Mouse (Mus musculus): ENCODE data around the gene Dhps. TPM values are rescaled to one million over a fixed set of nuclear protein-coding genes. Genes with fewer than 3 reads are reported as not detected.
A peak's percentile ranks its signal among the peaks of the same experiment; 100 is the strongest.

The Dhps gene
- total and polyA plus RNA-seq, 3 experiments, result 44.7 to 88.5 (median 60.1) TPM

GRCm38 (mm10) chr8:85059879-85060616, 11.5 kb upstream of the Dhps start, which contains the start of gene Fbxw9:
Fbxw9 (plus strand) TSS chr8:85060055.
- Histone ChIP-seq H3K27ac (ENCODE audit: insufficient read depth, low read depth) (no peak within 1 kb of the TSS), H3K9me3 (replicated peaks; ENCODE audit: low read length) (no peaks in the 10 kb centered on the region), H3K4me3 (replicated peaks in 1 of 3; ENCODE audit: low read depth in 2 of 3, low read length in 2 of 3, poor library complexity in 1 of 3) (peak within 1 kb of the TSS; percentile 85 to 100 (median 93)), H3K27me3 (replicated peaks) (no peaks in the 10 kb centered on the region), H3K9ac (ENCODE audit: insufficient read depth, low read depth) (peak within 1 kb of the TSS; percentile 83), H3K79me2 (replicated peaks; ENCODE audit: control insufficient read depth, extremely low read depth, insufficient read depth, poor library complexity, severe bottlenecking) (no peaks in the 10 kb centered on the region), H3K4me1 (ENCODE audit: control insufficient read depth in 1 of 2, insufficient read depth in 2 of 2) (peaks cover 5 to 18% of the 10 kb centered on the region in 2 experiments), H3K4me2 (ENCODE audit: insufficient read depth, low read depth, poor library complexity, severe bottlenecking) (peak within 1 kb of the TSS; percentile 86), H3K36me3 (replicated peaks in 1 of 2; ENCODE audit: control insufficient read depth in 1 of 2, insufficient read depth in 1 of 2, low read length in 1 of 2) (peaks cover 29 to 56% of the 10 kb centered on the region in 2 experiments)
- in situ Hi-C loops (cut with MboI; ENCODE audit: low pct_ligation_motif_present, low pct_unique_long_range_greater_than_20kb, low sequenced_read_pairs), result no loop called here
- TF ChIP-seq BHLHE40 (IDR thresholded peaks at IDR 0.05; ENCODE audit: low read depth, low read length) (peak; percentile 24; the same call in 1 of the 2 replicates), IRF4 (IDR thresholded peaks at IDR 0.05; ENCODE audit: low read depth, low read length) (peak; percentile 40; the same call in 1 of the 2 replicates), MXI1 (IDR thresholded peaks at IDR 0.05; ENCODE audit: low read depth, low read length) (peak; percentile 95), SIN3A (IDR thresholded peaks at IDR 0.05; ENCODE audit: low read length) (peak; percentile 100), E2F4 (IDR thresholded peaks at IDR 0.05; ENCODE audit: insufficient replicate concordance, low read depth, low read length) (no peak), ZNF384 (IDR thresholded peaks at IDR 0.05; ENCODE audit: low read depth, low read length) (peak; percentile 85), ELF1 (IDR thresholded peaks at IDR 0.05; ENCODE audit: low read depth, low read length) (peak; percentile 84), KAT2A (IDR thresholded peaks at IDR 0.05; ENCODE audit: insufficient replicate concordance, low read length) (0 out of 2 replicates have a peak, but pooled peaks have one; percentile 40), JUN (IDR thresholded peaks at IDR 0.05; ENCODE audit: insufficient read depth, low read depth, low read length) (0 out of 2 replicates have a peak, but pooled peaks have one; percentile 15), ETS1 (conservative IDR thresholded peaks at IDR 0.05; ENCODE audit: low read depth, low read length) (no peak), ZKSCAN1 (IDR thresholded peaks at IDR 0.05; ENCODE audit: borderline replicate concordance, low read depth, low read length) (no peak), POLR2A (IDR thresholded peaks at IDR 0.05; ENCODE audit: low read depth, low read length) (peak; percentile 53; the same call in 1 of the 2 replicates), HCFC1 (IDR thresholded peaks at IDR 0.05; ENCODE audit: low read depth, low read length) (peak; percentile 81), TCF12 (IDR thresholded peaks at IDR 0.05; ENCODE audit: low read depth, low read length) (0 out of 2 replicates have a peak, but pooled peaks have one; percentile 17), JUND (conservative IDR thresholded peaks at IDR 0.05; ENCODE audit: low read depth, low read length) (0 out of 2 replicates have a peak, but pooled peaks have one; percentile 29), POLR2AphosphoS2 (IDR thresholded peaks at IDR 0.05; ENCODE audit: low read depth, low read length) (peak; percentile 78; the same call in 1 of the 2 replicates)
- dilution Hi-C loops (cut with MboI; ENCODE audit: extremely low pct_ligation_motif_present, extremely low pct_unique_long_range_greater_than_20kb, low sequenced_read_pairs), result no loop called here
- DNase-seq (ENCODE audit: extremely low read depth), result peak; percentile 94

DNA sequence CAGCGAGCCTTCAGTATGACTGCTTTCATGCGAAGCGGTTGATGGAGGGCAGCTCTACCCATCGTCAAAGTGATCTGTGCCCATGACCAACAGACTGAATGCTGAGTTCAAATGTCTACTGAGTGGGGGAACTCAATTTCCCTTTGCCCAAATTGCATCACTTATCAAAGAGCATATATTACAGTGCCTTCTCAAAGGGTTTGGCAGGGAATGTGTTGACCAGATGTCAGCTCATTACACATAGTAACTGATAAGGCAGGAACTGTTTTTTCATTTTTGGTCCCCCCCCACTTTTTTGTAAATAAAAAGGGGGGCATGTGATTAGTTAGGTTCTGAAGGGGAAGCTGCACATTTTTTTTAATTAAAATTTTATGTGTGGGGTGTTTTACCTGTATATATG, 9.0 kb upstream of the Dhps start:
- in situ Hi-C loops (cut with MboI; ENCODE audit: low pct_ligation_motif_present, low pct_unique_long_range_greater_than_20kb, low sequenced_read_pairs) (no loop called here), dilution Hi-C loops (cut with MboI; ENCODE audit: extremely low pct_ligation_motif_present, extremely low pct_unique_long_range_greater_than_20kb, low sequenced_read_pairs) (no loop called here)
- no peak overlapping the region for H3K9ac ChIP-seq (ENCODE audit: insufficient read depth, low read depth)
- no peak overlapping the region for H3K4me2 ChIP-seq (ENCODE audit: insufficient read depth, low read depth, poor library complexity, severe bottlenecking)
- TF ChIP-seq MAX (IDR thresholded peaks at IDR 0.05; ENCODE audit: low read length), result no peak
- TF ChIP-seq USF1 (IDR thresholded peaks at IDR 0.05; ENCODE audit: low read depth, low read length), result no peak
- no peak for TF ChIP-seq IRF4 (IDR thresholded peaks at IDR 0.05; ENCODE audit: low read depth, low read length)
- no peak for TF ChIP-seq CHD2 (IDR thresholded peaks at IDR 0.05; ENCODE audit: low read length)
- TF ChIP-seq E2F4 (IDR thresholded peaks at IDR 0.05; ENCODE audit: insufficient replicate concordance, low read depth, low read length), result no peak
- TF ChIP-seq BHLHE40 (IDR thresholded peaks at IDR 0.05; ENCODE audit: low read depth, low read length), result no peak
- TF ChIP-seq SMC3 (IDR thresholded peaks at IDR 0.05; ENCODE audit: low read depth, low read length), result no peak
- TF ChIP-seq MAZ (IDR thresholded peaks at IDR 0.05; ENCODE audit: low read depth, low read length), result no peak
- no peak for TF ChIP-seq ZC3H11A (IDR thresholded peaks at IDR 0.05; ENCODE audit: low read depth, low read length)
- TF ChIP-seq JUN (IDR thresholded peaks at IDR 0.05; ENCODE audit: insufficient read depth, low read depth, low read length), result no peak
- no peak for TF ChIP-seq PAX5 (IDR thresholded peaks at IDR 0.05; ENCODE audit: low read length)
- no peak for TF ChIP-seq MAFK (IDR thresholded peaks at IDR 0.05; ENCODE audit: insufficient replicate concordance, low read length)
- no peak for TF ChIP-seq HCFC1 (IDR thresholded peaks at IDR 0.05; ENCODE audit: low read depth, low read length)
- TF ChIP-seq JUND (conservative IDR thresholded peaks at IDR 0.05; ENCODE audit: low read depth, low read length), result no peak
- DNase-seq (ENCODE audit: extremely low read depth), result no peak
- H3K36me3 ChIP-seq (replicated peaks in 1 of 2; ENCODE audit: control insufficient read depth in 1 of 2, insufficient read depth in 1 of 2, low read length in 1 of 2), result peaks cover 31 to 57% of the 10 kb centered on the region in 2 experiments
- H3K9me3 ChIP-seq (replicated peaks; ENCODE audit: low read length), result no peaks in the 10 kb centered on the region
- H3K4me3 ChIP-seq (replicated peaks in 1 of 3; ENCODE audit: low read depth in 2 of 3, low read length in 2 of 3, poor library complexity in 1 of 3), result no peak overlapping the region
- H3K27ac ChIP-seq (ENCODE audit: insufficient read depth, low read depth), result no peak overlapping the region
- peaks cover 5 to 18% of the 10 kb centered on the region in 2 experiments for H3K4me1 ChIP-seq (ENCODE audit: control insufficient read depth in 1 of 2, insufficient read depth in 2 of 2)
- no peaks in the 10 kb centered on the region for H3K27me3 ChIP-seq (replicated peaks)
- no peaks in the 10 kb centered on the region for H3K79me2 ChIP-seq (replicated peaks; ENCODE audit: control insufficient read depth, extremely low read depth, insufficient read depth, poor library complexity, severe bottlenecking)
